Mouse (Mus musculus): ENCODE data around the gene Wbp4. TPM values are rescaled to one million over a fixed set of nuclear protein-coding genes. Genes with fewer than 3 reads are reported as not detected.
"Not testable (repeated sequence)": the region's sequence is repeated elsewhere in the genome, so short reads cannot be mapped to it uniquely, and the experiment has no call there.

The Wbp4 gene
- total and polyA plus RNA-seq, 3 experiments, result 31.3 to 68.5 (median 36.2) TPM

DNA sequence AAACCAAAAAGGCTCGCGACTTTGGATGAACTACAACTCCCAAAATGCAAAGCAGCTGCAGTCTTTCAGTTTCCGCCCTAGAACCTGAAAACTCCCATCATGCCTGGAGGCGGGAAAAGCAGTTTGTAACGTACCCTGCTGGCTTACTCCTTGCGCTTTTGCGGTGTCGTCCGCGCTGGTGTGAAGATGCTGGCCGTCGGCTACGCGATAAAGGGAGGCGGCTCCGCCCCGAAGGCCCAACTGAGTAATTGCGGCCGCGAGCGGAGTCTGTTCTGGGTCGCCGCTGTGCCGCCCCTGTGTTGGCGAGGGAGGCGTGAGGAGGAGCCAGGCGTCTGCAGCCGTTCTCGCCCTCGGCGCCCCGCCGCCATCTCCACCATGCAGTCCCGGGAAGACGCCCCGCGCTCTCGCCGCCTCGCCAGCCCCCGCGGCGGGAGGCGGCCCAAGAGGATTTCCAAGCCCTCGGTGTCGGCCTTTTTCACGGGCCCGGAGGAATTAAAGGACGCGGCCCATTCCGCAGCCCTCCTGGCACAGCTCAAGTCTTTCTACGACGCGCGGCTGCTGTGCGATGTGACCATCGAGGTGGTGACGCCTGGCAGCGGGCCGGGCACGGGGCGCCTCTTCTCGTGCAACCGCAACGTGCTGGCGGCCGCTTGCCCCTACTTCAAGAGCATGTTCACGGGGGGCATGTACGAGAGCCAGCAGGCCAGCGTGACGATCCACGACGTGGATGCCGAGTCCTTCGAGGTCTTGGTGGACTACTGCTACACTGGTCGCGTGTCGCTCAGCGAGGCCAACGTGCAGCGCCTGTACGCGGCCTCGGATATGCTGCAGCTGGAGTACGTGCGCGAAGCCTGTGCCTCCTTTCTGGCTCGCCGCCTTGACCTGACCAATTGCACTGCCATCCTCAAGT lies 29.4 kb downstream of the Wbp4 start, which contains the start of gene Kbtbd6:
Gene Kbtbd6 (plus strand): TSS at position 155 of the 910 bp plus-strand sequence.
- H3K4me1 ChIP-seq (ENCODE audit: control insufficient read depth in 1 of 2, insufficient read depth in 2 of 2); H3K4me2 ChIP-seq (ENCODE audit: insufficient read depth, low read depth, poor library complexity, severe bottlenecking); in situ Hi-C loops (cut with MboI; ENCODE audit: low pct_ligation_motif_present, low pct_unique_long_range_greater_than_20kb, low sequenced_read_pairs); H3K27me3 ChIP-seq (replicated peaks); H3K36me3 ChIP-seq (replicated peaks in 1 of 2; ENCODE audit: control insufficient read depth in 1 of 2, insufficient read depth in 1 of 2, low read length in 1 of 2); dilution Hi-C loops (cut with MboI; ENCODE audit: extremely low pct_ligation_motif_present, extremely low pct_unique_long_range_greater_than_20kb, low sequenced_read_pairs); H3K4me3 ChIP-seq (replicated peaks in 1 of 3; ENCODE audit: low read depth in 2 of 3, low read length in 2 of 3, poor library complexity in 1 of 3); H3K27ac ChIP-seq (ENCODE audit: insufficient read depth, low read depth); H3K9ac ChIP-seq (ENCODE audit: insufficient read depth, low read depth); H3K79me2 ChIP-seq (replicated peaks; ENCODE audit: control insufficient read depth, extremely low read depth, insufficient read depth, poor library complexity, severe bottlenecking); H3K9me3 ChIP-seq (replicated peaks; ENCODE audit: low read length): not testable (repeated sequence)
- DNase-seq (ENCODE audit: extremely low read depth), result peak; percentile 15
- 0 out of 2 replicates have a peak, but pooled peaks have one; percentile 25 for TF ChIP-seq E2F4 (IDR thresholded peaks at IDR 0.05; ENCODE audit: insufficient replicate concordance, low read depth, low read length)
- TF ChIP-seq HCFC1 (IDR thresholded peaks at IDR 0.05; ENCODE audit: low read depth, low read length), result peak; percentile 80

DNA sequence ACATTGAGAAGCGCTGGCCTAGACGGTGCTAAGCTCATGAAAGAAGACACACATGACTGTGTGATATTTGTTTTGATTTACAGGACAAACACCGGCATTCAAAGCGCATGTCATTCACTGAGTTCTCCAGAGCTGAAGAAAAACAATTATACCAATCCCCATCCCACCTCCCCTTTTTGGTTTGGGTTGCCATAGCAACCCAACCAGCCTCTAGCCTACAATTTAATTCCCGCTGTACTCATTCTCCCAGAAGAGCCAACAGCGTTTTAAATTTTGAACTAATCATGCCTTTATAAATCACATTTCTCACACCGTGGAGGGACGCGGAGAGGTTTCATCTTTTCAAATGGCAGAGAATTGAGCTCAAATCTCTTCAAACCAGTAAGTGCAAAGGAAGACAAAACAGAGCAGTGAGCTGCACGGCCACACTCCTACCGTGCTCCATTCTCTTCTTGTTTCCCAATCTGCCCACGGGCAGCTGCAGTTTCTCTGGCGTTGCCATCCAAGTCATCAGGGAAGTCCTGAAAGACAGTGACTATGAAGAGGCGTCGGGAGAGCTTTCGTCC lies 36.2 kb downstream of the Wbp4 start:
- H3K9me3 ChIP-seq (replicated peaks; ENCODE audit: low read length), result no peaks in the 10 kb centered on the region
- no peak overlapping the region for H3K27ac ChIP-seq (ENCODE audit: insufficient read depth, low read depth)
- H3K4me2 ChIP-seq (ENCODE audit: insufficient read depth, low read depth, poor library complexity, severe bottlenecking), result no peak overlapping the region
- H3K36me3 ChIP-seq (replicated peaks in 1 of 2; ENCODE audit: control insufficient read depth in 1 of 2, insufficient read depth in 1 of 2, low read length in 1 of 2), result no peaks in the 10 kb centered on the region
- TF ChIP-seq RAD21 (IDR thresholded peaks at IDR 0.05; ENCODE audit: low read depth, low read length) (no peak), JUN (IDR thresholded peaks at IDR 0.05; ENCODE audit: insufficient read depth, low read depth, low read length) (no peak), BHLHE40 (IDR thresholded peaks at IDR 0.05; ENCODE audit: low read depth, low read length) (no peak), POLR2A (IDR thresholded peaks at IDR 0.05; ENCODE audit: low read depth, low read length) (no peak), IRF4 (IDR thresholded peaks at IDR 0.05; ENCODE audit: low read depth, low read length) (no peak), MXI1 (IDR thresholded peaks at IDR 0.05; ENCODE audit: low read depth, low read length) (no peak), MAX (IDR thresholded peaks at IDR 0.05; ENCODE audit: low read length) (no peak), MYC (IDR thresholded peaks at IDR 0.05; ENCODE audit: low read depth, low read length) (no peak), PAX5 (IDR thresholded peaks at IDR 0.05; ENCODE audit: low read length) (no peak), ZC3H11A (IDR thresholded peaks at IDR 0.05; ENCODE audit: low read depth, low read length) (no peak)
- dilution Hi-C loops (cut with MboI; ENCODE audit: extremely low pct_ligation_motif_present, extremely low pct_unique_long_range_greater_than_20kb, low sequenced_read_pairs) (no loop called here), in situ Hi-C loops (cut with MboI; ENCODE audit: low pct_ligation_motif_present, low pct_unique_long_range_greater_than_20kb, low sequenced_read_pairs) (no loop called here)
- H3K4me1 ChIP-seq (ENCODE audit: control insufficient read depth in 1 of 2, insufficient read depth in 2 of 2), result peaks cover 0 to 6% of the 10 kb centered on the region in 2 experiments; a peak in 2 of 4 replicates
- H3K9ac ChIP-seq (ENCODE audit: insufficient read depth, low read depth), result no peak overlapping the region
- H3K4me3 ChIP-seq (replicated peaks in 1 of 3; ENCODE audit: low read depth in 2 of 3, low read length in 2 of 3, poor library complexity in 1 of 3), result no peak overlapping the region
- H3K27me3 ChIP-seq (replicated peaks), result no peaks in the 10 kb centered on the region
- no peak for DNase-seq (ENCODE audit: extremely low read depth)
- H3K79me2 ChIP-seq (replicated peaks; ENCODE audit: control insufficient read depth, extremely low read depth, insufficient read depth, poor library complexity, severe bottlenecking), result no peaks in the 10 kb centered on the region

All from CH12.LX (cell line).